Mouse (Mus musculus): ENCODE measurements at regions not wholly inside any gene's neighbourhood (a gene's known extent, or its start where the extent isn't known, plus 50 kb on each side); places are given as distances from the start of the nearest gene placed in this dataset.

DNA sequence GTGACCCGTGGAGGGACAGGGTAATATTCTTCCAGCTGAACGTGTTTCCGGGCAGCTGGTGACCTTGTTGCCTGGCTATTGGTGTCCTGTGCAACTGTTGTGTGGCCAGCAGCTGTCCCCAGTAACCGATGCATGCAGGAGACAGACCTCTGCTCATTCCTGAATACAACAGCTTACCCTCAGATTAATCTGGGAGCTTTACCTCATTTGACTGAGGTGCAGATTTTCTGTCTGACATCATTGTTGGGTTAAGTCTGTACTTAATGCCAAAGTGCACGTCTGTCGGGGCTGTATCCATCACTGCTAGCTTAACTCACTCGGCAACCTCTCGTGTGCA, 119.6 kb upstream of the Mpp6 start:
- DNase-seq: no peak

DNA sequence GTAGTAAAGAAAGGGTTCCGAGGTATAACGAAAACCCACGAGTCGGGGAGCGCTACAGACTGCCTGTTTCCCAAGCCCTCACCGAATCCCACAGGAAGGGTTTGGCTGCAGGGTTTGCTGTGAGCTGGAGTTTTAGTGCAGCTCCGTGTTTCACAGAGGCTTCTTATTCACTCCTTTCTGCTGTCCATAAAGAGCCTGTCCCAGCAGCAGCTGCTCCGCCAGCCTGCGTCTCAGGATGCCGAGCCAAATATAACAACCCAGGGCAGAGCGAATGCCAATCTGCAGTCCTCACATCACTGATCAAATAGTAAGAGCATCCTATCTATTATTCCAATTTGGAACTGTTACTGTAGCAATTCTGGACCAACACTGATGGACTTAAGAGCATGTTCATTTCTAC, 110.7 kb upstream of the Mpp6 start:
- no peak for DNase-seq

DNA sequence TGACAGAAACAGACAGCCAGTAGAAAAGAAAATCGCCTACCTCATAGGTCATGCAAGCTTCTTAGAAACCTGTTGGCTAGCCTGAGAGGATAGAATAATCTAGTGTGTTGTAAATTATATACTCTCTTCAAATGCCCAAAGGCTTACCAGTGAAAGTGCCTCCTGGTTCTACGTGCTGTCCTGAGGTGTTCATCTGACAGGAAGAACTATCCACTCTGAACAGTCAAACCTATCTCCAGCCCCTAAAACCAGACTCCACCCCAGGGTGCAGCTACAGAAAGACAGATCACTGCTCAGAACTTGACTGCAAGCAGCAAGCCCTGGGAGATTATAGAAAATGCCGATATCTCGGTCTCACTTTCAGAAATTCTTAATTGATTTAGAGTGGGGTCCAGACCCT, 102.0 kb upstream of the Mpp6 start:
- no peak for DNase-seq

DNA sequence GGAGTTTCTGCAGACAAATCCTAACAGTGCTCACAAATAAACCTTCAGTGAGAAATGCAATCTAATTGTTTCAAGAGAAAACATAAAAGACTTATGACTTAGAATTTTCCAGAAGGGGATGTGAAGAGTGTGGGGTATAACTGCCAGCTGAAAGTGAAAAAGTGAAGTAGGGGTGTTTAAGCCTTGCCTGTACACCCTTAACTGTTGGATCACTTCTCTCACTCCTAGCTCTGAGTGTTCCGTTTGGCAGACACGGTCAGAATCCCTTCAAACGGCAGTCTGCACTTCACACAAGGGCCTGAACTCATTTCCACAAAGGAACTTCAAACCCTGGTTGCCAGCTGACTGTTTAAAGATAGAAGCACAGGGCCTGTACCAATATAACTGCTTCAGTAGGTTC, 101.2 kb upstream of the Mpp6 start:
- DNase-seq: no peak

DNA sequence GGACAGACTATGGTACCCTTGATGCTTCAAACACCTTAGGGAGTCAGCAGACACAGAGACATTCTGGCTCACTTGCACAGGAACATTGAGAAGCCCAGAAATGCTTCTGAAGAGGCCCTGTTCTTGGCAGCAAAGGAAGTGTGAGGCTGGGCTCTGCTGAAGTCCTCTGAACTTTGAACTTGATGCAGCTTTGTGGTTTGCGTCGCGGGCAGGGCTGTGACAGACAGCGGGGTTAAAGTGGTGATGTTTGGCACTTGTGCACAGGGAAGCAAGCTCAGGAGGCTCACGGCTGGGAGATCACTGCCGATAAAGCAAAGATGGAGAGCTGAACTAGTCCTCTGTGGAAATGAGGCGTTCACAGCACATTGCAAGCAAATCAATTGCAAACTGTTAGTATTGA, 100.7 kb upstream of the Mpp6 start:
- no peak for DNase-seq

DNA sequence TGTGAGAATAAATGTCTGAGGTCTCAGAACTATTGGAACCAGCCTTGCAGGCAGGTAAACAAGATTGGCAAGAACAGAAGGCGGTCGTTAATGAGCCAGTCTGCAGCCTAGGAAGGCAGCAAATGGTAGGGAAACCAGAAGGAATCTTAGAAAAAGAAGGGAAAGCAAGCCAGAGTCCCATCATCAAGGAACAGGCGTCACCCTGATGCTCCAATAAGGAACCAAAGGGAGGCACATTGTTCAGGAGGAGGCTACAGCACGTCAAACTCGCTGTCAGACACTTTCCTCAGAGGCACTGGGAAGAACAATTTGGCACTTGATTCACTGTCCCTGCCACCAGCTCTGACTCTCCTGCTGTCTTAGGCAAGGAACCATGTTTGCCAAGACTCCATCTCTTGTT, 100.2 kb upstream of the Mpp6 start:
- DNase-seq: no peak

DNA sequence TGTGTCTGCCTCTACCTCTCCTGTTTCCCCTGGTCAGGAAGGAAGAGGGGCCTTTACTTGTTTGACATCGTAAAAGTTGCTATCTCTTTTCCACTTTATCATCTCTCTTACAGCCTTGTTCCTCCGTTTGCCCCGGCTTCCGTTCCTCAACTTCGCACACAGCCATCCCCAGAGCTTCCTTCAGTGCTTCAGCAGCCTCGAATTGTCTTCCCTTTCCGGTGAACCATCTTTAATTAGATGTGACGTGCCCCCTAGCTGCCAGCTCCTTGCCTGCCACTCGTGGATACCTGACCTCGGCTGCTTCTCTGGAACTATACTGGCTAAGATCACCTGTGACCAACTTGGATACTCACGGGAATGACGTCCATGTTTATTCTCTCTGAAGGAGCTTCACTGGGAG, 99.0 kb upstream of the Mpp6 start:
- DNase-seq: no peak

DNA sequence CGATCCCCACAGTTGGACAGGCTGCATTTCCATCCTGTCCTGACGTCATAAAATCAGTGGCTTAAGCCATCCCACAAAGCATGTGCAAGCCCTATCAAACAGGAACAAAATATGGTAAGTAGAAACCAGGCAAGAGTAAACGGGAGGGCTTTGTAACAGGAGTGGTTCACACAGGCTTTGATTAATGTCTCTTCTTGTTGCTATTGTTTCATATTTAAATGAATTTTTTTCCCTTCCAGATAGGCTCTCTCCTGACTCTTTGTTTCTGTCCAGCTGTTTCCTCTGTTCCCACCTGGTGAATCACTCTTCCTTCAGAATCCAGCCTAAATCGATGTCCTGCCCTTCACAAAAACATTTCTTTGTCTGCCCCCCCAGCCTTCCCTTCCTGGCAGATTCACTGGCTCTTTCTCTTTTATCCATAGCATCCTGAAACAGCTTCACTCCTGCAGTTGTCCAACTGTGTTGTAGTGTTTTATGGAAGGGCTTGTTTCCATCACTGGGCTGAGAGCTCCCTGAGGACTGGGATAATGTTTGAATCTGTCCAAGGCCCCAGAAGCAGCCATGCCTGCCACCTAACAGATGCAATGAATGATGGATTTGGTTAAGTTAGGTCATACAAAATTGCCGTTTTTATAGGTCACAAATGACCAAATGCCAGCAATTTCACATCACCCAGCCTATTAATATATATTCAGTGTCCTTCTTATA, 98.1 kb upstream of the Mpp6 start:
- DNase-seq: no peak

DNA sequence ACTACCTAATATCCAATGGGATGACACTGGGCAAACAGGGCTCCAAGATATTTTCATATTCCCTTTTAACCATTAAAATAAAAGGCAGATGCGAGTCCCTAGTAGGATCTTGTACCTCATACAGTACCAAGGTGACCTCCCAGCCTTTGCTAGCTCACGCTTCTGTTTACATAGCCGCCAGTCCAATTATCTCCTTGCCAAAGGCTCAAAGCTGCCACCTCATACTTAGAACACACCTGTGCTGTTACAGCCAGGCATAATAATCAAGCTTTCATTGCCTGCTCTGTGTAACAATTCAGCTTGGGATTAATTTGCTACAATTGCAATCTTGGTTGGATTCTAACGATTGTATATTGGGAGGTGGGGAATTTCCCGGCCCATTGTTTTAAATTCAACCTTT, 97.0 kb upstream of the Mpp6 start:
- no peak for DNase-seq

DNA sequence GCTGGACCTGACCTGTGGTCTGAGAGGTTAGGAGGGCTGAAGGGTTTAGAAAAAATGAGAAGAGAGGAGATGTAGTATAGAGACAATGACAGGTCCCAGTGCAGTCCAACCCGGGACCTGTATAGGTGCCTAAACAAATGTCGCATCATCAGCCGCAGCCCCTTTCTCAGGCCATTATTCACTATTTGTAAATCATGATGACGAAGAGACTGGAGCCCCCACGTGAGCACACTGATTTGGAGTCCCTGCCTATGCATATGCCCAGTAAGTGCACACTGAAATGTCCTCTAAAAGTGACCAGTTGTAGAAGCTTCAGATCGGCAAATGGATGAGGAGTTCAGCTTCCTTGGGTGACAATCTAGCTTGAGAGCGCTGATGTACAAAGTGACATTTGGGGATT, 96.2 kb upstream of the Mpp6 start:
- DNase-seq: no peak

DNA sequence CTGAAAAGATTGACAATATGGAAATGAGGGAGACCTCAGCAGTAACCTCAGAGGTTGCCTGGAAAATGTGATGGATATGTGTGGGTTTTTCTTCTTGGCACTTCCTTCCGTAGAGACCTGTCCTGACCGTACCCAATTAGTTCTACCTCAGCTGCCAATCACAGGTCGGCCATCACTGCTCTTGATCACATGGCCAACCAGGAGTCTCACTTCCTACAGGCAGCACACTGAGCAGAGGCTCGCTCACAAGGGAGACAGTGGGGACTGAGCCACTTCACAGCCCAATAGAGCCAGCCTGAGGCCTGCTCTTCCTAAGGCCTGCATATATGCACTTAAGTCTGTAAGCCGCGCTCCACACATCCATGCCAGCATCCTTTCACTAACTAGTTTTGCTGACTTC, 82.1 kb upstream of the Mpp6 start:
- DNase-seq: no peak

DNA sequence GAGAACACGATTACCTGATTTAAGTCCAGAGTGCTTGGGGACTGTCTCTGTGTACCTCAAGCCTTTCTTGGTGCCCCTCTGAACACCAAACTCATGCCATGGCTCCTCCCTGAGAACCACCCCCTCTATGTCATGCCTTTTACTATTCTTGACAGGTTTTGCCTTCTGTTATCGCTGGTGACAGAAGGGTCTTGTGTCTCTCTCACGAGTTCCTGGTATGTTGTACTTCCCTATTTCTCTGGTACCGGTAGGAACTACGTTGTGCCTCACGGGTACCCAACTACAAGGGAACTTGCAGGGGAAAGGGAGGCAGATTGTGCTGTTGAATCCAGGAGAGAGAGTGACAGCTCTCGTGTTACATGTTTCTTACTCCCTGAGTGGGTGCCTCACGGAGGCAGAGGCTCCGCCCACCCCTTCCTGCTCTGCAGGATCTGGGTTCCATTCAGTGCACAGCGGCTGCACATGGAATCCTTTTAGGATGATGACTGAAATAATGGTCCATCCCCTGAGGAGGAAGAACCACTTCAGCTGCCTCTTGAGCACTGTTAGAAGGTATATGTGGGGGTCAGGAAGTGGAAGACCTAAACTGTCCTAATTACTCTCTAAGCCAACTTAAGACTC, 80.0 kb upstream of the Mpp6 start:
- no peak for DNase-seq

DNA sequence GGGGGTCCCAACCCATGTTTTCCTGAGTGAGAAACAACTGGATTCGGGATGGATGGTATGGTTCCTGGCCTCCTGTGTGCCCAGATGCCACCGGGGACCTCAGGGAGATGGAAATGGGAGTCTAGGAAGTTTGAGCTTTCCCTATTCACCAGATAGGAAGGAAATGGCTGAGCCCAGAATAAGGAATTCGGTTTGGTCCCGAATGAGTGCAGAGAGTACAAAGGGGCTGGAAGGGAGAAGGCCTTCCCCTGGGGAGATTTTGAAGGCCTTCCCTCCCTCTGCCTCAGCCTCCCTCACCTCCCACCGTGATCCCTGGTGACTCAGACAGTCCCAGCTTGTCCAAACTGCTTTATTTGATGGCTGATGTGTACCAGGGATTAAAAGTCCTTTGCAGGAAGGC, 78.7 kb upstream of the Mpp6 start:
- DNase-seq: no peak

DNA sequence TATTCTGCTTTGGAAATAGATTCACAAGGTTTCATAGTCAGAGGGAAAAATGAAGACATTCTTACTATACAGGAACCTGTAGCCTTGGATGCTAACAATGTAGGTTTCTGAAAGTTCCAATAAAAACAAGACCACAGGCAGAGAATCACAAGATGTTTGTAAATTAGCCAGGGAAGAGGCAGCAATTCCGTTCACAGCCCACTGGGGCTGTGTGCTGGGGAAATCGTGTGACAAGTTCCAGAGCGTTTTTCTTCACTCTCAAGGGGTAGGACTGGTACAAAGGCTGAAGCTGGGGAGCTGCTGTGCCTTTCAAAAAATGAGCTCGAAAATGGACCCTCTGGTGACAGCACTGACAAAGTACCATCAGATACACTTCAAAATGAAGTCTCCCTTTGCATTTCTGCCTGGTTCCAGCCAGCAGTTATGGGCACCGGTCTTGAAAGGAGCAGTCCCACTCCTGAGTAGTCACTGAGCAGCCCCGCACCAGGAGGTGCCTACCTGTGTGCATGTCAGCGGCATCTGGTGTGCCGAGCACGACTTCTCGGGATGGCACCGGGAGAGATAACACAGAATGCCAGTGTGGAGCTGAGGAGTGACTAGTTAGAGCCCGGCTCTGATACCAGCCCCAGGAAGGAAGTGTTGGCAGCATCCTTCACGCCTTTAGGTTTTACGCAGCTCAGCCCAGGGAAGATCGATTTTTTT, 77.0 kb upstream of the Mpp6 start:
- DNase-seq: no peak

DNA sequence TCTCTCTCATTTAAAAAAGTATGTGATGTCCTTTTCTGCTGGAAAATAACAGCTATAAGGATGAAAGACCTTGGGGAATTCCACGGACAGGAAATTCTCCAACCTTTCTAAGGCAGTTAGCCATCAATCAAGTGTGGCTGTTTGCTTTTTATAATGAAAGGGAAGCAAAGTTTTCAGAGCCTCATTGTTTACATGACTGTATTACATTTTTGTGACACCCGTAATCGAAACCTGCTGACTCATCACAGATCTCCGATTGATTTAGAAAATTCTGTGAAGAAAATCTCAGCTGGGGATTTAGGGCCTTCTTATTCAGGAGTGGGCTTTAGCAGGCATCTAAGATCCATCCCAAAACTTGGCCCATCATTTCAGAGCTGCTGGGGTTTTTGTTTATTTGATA, 72.4 kb upstream of the Mpp6 start:
- no peak for DNase-seq

DNA sequence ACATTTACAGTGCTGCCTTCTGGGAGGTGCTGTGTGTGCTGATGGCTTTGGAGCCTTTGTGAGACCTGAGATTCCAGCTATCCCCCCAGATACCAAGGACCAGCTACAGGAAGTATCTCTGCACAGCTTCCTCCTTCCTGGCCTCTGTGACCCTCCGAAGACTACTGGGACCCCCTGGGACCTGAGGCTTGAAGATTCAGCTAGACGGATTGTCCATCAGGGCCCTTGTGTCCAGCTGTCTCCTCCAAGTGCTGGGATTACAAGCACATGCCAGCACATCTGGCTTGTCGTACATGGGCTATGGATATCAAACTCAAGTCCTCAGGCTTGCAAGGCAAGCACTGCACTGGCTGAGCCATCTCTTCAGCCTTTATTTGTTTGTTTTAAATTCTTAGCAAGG, 71.7 kb upstream of the Mpp6 start:
- DNase-seq: no peak

DNA sequence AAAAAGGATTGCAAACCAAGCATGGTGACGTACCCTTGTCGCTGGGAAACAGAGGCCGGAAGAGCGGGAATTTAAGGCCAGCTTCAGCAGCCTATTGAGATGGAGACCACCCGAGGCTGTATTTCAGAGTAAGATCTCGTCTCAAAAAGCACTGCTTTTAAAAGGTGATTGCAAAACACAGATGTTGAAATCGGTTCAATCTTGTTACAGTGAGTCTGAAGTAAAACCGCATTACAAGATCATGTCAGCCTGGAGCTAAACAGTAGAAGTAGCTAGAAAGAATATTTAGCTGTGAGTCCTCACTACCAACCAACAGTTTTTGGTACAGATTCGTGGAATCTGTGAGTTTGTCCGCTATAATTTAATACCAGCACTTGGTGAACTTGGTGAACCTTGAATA, 69.0 kb upstream of the Mpp6 start:
- DNase-seq: no peak

DNA sequence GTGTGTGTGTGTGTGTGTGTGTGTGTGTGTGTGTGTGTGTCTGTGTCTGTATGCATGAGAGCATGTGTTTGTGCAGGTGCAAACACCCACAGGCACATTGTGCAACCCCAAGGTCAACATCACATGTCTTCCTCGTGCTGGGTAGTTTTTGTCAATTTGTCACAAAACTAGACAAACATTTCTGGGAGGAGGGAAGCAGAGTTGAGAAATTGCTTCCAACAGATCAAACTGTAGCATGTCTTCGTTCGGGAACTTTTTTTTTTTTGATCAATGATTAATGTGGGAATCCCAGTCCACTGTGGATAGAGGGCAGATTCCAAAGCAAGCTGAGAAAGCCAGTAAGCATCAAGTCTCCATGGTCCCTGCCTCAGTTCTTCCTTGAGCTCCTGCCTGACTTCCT, 67.9 kb upstream of the Mpp6 start:
- DNase-seq: no peak

DNA sequence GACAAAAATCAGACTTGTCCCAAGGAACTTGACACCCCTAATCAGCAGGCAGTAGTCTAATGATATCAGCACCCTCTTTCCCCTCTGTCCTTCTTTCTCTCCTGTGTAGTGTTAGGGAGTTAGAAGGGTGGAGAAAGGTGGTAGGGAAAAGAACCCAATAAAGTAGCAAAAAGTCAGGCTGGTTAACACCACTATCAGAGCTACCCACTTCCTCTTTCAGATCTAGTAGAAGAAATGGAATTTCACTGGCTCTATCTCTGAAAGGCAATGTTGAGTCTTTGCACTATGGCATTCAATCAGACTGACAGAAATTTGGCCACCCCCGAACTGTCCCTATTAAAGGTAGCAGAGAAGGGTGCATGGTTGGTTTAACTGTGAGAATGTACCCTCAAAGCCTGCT, 65.9 kb upstream of the Mpp6 start:
- DNase-seq: no peak

DNA sequence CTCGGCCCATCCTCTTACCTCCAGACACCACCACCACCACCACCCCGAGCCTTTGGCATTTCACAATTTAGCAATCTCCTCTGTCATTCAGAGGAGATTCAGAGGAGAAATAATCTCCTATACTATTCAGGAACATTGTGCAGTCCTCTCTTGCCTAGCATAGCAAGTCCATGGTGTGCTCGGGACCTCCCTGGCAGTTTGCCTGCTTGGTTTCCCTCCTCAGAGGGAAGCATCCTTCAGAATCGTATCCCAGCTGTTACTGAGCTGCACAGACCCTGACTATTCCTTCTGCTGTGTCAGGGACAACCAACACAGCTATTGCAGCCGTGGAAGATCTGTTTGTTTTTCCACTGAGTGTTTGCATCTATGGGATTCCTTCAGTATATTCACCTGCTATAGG, 63.3 kb upstream of the Mpp6 start:
- peak; percentile 26 for DNase-seq

DNA sequence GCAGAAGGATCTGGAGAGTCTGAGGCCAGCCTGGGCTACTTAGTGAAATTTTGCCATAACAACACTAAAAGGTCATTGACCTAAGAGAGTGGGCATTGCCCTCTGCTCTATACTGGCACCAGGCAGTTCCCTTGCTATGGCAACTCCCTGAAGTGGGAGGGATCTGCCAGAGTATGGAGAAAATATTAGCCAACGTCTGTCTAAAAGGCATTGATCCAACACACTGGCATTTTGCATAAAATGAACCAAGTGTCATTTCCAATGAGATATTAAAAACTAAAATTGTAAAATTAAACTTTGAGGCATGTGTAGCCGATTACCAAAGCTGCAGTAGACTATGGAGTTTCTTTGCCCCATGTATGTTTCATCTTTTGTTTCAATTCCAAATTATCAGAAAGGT, 57.6 kb upstream of the Mpp6 start:
- no peak for DNase-seq

DNA sequence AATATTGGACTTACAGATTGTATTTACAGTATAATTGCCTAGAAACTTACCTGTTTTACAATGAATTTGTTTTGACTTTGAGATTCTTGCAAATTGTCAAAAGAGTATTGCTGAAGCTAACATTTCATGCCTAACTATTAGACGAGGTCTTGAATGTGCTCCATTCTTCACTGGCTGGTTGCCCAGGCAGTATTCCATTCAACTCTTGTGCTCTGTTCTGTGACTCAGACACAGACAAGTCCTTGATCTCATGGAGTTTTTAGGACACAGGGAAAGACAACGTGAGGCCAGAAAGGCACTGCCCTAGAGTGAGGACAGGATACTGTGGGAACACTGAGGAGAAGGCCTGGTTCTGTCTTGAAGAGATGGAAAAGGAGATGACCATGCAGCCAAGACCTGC, 57.0 kb upstream of the Mpp6 start:
- DNase-seq: peak; percentile 43

DNA sequence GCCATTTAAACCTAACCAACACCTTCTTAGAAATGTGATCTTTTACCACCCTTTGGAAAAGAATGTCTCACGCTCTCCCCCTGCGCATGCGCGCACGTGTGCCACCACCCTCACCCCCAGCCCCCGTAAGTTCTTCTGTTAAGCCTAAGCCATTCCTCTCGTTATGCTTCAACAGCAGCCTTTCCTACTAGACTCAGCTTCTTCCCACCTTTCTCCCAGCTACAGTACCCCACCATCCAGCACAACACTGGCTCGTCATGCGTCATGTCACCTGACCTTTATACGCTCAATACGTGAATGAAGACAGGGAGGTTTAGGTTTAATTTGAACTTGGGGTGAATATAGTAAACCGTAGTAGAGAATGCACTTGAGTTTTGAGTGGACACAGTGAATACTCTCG, 55.8 kb upstream of the Mpp6 start:
- DNase-seq: no peak

DNA sequence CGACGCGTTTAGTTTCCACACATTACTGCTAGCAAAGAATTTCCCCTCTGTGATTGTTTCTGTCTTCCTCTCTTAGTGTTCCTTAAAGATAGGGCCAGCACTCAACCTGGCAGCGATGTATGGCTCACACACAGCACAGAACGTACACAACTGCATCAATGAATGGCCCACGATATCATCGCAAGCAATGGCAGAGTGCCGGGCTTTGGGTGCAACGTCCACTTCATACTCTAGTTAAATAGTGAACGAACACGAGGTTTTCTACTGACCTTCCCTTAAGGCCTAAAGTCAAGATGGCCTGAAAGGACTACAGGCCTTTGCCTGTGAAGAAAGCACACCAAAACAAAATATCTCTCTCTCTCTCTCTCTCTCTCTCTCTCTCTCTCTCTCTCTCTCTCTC, 51.4 kb upstream of the Mpp6 start:
- no peak for DNase-seq
